Mouse (Mus musculus) heart, adult 10 weeks (tissue): ENCODE results near the gene Dnmt3b. TPM values are rescaled to one million over a fixed set of nuclear protein-coding genes. Genes with fewer than 3 reads are reported as not detected.

Source experiments
- polyA plus RNA-seq: library from polyadenylated mRNA; stranded (reverse); fragments of 350-450 nt; fragmentation: Illumina TruSeq; extraction: RNeasy Lipid Tissue Mini Kit (QIAGEN cat#74804); gene quantifications from one replicate; pipeline ENCODE4 v1.2.3, GENCODE M21; 2014; ENCODE audit warnings: low read depth, low replicate concordance

The Dnmt3b gene
- polyA plus RNA-seq = 0.92 TPM

DNA sequence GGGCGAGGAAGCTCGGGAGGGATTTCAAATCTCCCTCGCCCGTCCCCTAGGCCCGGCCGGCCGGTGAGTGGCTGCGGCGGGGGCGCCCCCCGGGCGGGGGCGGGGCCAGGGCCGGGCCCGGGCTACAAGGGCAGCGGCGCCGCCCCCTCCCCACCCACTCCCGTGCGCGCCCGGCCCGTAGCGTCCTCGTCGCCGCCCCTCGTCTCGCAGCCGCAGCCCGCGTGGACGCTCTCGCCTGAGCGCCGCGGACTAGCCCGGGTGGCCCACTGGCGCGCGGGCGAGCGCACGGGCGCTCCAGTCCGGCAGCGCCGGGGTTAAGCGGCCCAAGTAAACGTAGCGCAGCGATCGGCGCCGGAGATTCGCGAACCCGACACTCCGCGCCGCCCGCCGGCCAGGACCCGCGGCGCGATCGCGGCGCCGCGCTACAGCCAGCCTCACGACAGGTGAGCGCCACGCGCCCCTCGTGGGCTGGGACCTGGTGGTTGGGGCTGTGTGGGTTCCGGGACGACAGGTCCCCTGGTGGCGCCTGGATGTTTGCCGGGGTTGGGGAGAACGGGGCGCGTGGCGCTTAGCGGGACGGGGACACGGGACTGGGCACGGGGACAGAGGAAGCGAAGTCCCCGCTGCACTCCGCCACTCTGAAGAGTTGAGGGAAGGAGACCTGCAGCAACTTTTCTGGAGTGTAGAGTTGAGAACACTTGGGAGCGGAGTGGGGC, at the start of gene Dnmt3b:
Gene Dnmt3b, plus strand, starts transcription at position 153 of the 716 bp plus-strand sequence.

DNA sequence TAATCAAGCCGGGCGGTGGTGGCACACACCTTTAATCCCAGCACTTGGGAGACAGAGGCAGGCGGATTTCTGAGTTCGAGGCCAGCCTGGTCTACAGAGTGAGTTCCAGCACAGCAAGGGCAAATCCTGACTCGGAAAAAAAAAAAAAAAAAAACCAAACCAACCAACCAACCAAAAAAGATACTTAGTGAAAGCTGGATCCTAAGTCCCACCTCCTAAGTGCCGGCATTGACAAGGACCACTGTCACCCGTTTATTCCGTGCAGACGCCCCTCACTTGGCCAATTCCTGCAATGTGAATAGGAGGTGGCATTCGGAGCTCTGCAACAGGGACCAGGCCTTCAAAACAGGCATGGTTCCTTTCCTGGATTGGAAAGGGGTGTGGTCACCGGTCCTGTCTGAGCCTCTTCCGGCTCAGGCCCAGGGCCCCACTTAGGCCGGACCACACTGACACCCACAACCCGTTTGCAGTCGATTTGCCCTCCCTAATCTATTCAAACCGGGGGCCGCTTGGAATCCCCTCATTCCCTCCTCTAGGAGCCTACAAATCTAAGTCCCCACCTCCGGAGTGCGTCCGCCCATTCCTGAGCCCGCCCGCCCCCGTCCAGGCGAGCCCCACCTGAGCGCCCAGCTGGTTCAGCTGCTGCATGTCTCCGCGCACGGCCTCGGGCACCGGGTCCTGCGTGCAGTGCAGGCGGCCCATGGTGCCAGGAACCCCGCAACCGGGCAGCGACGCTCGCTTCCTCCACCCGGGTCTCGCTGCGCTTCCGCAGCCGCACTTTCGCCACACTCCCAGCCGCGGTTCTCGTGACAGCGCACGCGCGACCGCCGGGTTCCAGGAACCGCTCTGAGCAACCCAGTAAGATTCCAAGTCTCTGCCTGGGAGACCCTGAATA, 17.0 kb upstream of the Dnmt3b start, which contains the start of gene Commd7:
Gene Commd7, minus strand, starts transcription at position 806 of the 895 bp plus-strand sequence.

DNA sequence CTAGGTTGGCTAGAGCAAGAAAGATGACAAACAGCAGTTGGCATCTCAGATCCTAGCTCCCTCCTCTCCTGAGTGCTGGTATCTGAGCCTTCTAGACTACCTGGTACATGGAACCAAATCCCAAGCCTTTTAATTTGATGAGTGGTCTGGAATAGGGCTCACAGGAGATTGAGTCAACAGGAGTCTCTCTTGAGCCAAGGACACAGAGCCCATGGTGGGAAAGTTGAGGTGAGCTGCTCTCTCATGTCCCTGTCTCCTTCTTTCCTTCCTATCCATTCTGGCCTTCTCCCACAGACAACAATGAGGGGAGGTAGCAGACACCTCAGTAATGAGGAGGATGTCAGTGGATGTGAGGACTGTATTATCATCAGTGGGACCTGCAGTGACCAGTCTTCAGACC, 47.1 kb downstream of the Dnmt3b start, which contains the start of gene Dnmt3c:
Gene Dnmt3c, plus strand, starts transcription at position 301 of the 400 bp plus-strand sequence.

Other genes with a start within 250 kb of the Dnmt3b start
- gene 4930404H24Rik, start 156.7 kb upstream of the Dnmt3b start, polyA plus RNA-seq = not detected
- gene Nol4l, start 119.5 kb upstream of the Dnmt3b start, polyA plus RNA-seq = 2.1 TPM
- gene Commd7, start 16.7 kb upstream of the Dnmt3b start, polyA plus RNA-seq = 15.9 TPM
- gene Dnmt3c, start 47.2 kb downstream of the Dnmt3b start, polyA plus RNA-seq = not detected
- gene Mapre1, start 91.8 kb downstream of the Dnmt3b start, polyA plus RNA-seq = 51.7 TPM
- gene Efcab8, start 130.5 kb downstream of the Dnmt3b start, polyA plus RNA-seq = not detected
- gene Sun5, start 221.6 kb downstream of the Dnmt3b start, polyA plus RNA-seq = not detected
- gene Bpifb2, start 225.6 kb downstream of the Dnmt3b start, polyA plus RNA-seq = not detected